Mouse (Mus musculus) heart, adult 9 months (tissue): ENCODE measurements at regions not wholly inside any gene's neighbourhood (a gene's known extent, or its start where the extent isn't known, plus 50 kb on each side); places are given as distances from the start of the nearest gene placed in this dataset.
A peak's percentile ranks its signal among the peaks of the same experiment; 100 is the strongest.

Experiments
- DNase-seq, 2 experiments: peaks; one replicate each; pipeline ENCODE4 v3.0.0; 2022; ENCODE audit warnings: low spot score in 2 of 2

- DNase-seq = no peak
These were observed 55.5 kb upstream of the Trio start for GRCm38 (mm10) chr15:28081147-28081546.

GRCm38 (mm10) chr15:28082411-28082810 lies 56.8 kb upstream of the Trio start:
- no peak for DNase-seq

GRCm38 (mm10) chr15:28105956-28106355 lies 80.3 kb upstream of the Trio start:
- DNase-seq = peak; percentile 1 to 20

- no peak for DNase-seq
These were observed 84.3 kb upstream of the Trio start for GRCm38 (mm10) chr15:28109916-28110315.

- no peak for DNase-seq
These were observed 87.8 kb upstream of the Trio start for GRCm38 (mm10) chr15:28113491-28113890.

GRCm38 (mm10) chr15:28114180-28114747 lies 88.6 kb upstream of the Trio start:
- no peak for DNase-seq

GRCm38 (mm10) chr15:28126846-28127245 lies 76.7 kb upstream of the Dnah5 start:
- DNase-seq = no peak

GRCm38 (mm10) chr15:28129536-28129935 lies 74.0 kb upstream of the Dnah5 start:
- DNase-seq = no peak

GRCm38 (mm10) chr15:28131546-28131945 lies 72.0 kb upstream of the Dnah5 start:
- DNase-seq = no peak

- DNase-seq = no peak
These were observed 70.3 kb upstream of the Dnah5 start for GRCm38 (mm10) chr15:28133171-28133810.

- no peak for DNase-seq
These were observed 69.3 kb upstream of the Dnah5 start for GRCm38 (mm10) chr15:28134206-28134605.

GRCm38 (mm10) chr15:28138806-28139205 lies 64.7 kb upstream of the Dnah5 start:
- DNase-seq = no peak

- DNase-seq = no peak
These were observed 63.3 kb upstream of the Dnah5 start for GRCm38 (mm10) chr15:28140301-28140700.

- DNase-seq = no peak
These were observed 62.2 kb upstream of the Dnah5 start for GRCm38 (mm10) chr15:28141345-28141744.

GRCm38 (mm10) chr15:28144217-28144616 lies 59.3 kb upstream of the Dnah5 start:
- no peak for DNase-seq

GRCm38 (mm10) chr15:28144846-28145245 lies 58.7 kb upstream of the Dnah5 start:
- no peak for DNase-seq

- DNase-seq = no peak
These were observed 51.9 kb upstream of the Dnah5 start for GRCm38 (mm10) chr15:28151678-28152077.
